29 mouse cellular contexts compared by ENCODE assay signal in genomic region chr1:93144176-93144575, GRCm38 (mm10). TPM values are rescaled to one million over a fixed set of nuclear protein-coding genes. Genes with fewer than 3 reads are reported as not detected.
DNase-seq lines count a peak whose midpoint lies in the region; ATAC-seq and TF ChIP-seq lines count a peak whose summit lies in the region.
"Had no signal": no experiment of that assay in that cellular context is flagged by ENCODE, and none has a peak within 500 bp of the region (broad histone marks: within the 10 kb centered on the region; RNA-seq: fewer than 3 reads in every experiment).

No protein-coding gene starts in this region.

- no peak for TF ChIP-seq CTCF in hindbrain, postnatal 0 days (IDR thresholded peaks at IDR 0.05; ENCODE audit: low read depth)
- TF ChIP-seq CTCF in lung, postnatal 0 days (IDR thresholded peaks at IDR 0.05) = no peak

- WGBS in hindbrain, postnatal 0 days = 54% methylated on average over 9 of the region's 9 CpGs
- 76% methylated on average over 9 of the region's 9 CpGs for WGBS in hindbrain, embryonic 13.5 days
- WGBS in lung, postnatal 0 days = 79% methylated on average over 9 of the region's 9 CpGs

- peak; percentile 58 for ATAC-seq in hindbrain, postnatal 0 days
- ATAC-seq in hindbrain, embryonic 13.5 days (ENCODE audit: low FRiP score) = no peak; the same call in 1 of the 2 replicates
- ATAC-seq in lung, postnatal 0 days = no peak

- TF ChIP-seq EP300 in lung, postnatal 0 days (IDR thresholded peaks at IDR 0.05) = no peak

- H3K9ac ChIP-seq in hindbrain, postnatal 0 days (replicated peaks; ENCODE audit: low read length) = no peak overlapping the region
- H3K9ac ChIP-seq in hindbrain, embryonic 13.5 days = no peak overlapping the region
- H3K9ac ChIP-seq in lung, postnatal 0 days (replicated peaks; ENCODE audit: low read depth) = no peak overlapping the region
- H3K9ac ChIP-seq: embryonic facial prominence, embryonic 13.5 days; forebrain, embryonic 12.5 days; kidney, embryonic 15.5 days; liver, embryonic 13.5 days; neural tube, embryonic 15.5 days had no signal

- no peak overlapping the region for H3K27ac ChIP-seq in hindbrain, postnatal 0 days
- no peak overlapping the region for H3K27ac ChIP-seq in hindbrain, embryonic 13.5 days
- H3K27ac ChIP-seq in lung, postnatal 0 days (ENCODE audit: low read length) = no peak overlapping the region
- H3K27ac ChIP-seq: embryonic facial prominence, embryonic 13.5 days; forebrain, embryonic 12.5 days; kidney, embryonic 15.5 days; liver, embryonic 13.5 days; neural tube, embryonic 15.5 days had no signal

- H3K9me3 ChIP-seq in hindbrain, postnatal 0 days (ENCODE audit: low read length) = no peaks in the 10 kb centered on the region
- H3K9me3 ChIP-seq in hindbrain, embryonic 13.5 days = no peaks in the 10 kb centered on the region
- H3K9me3 ChIP-seq in lung, postnatal 0 days (ENCODE audit: low read length) = no peaks in the 10 kb centered on the region
- H3K9me3 ChIP-seq: embryonic facial prominence, embryonic 13.5 days; forebrain, embryonic 12.5 days; kidney, embryonic 15.5 days; liver, embryonic 13.5 days; neural tube, embryonic 15.5 days had no signal

- H3K36me3 ChIP-seq in hindbrain, postnatal 0 days (ENCODE audit: insufficient read depth, low read length) = no peaks in the 10 kb centered on the region
- H3K36me3 ChIP-seq in hindbrain, embryonic 13.5 days = no peaks in the 10 kb centered on the region
- H3K36me3 ChIP-seq in lung, postnatal 0 days (ENCODE audit: insufficient read depth, low read length) = no peaks in the 10 kb centered on the region
- H3K36me3 ChIP-seq: embryonic facial prominence, embryonic 13.5 days; forebrain, embryonic 12.5 days; kidney, embryonic 15.5 days; liver, embryonic 13.5 days; neural tube, embryonic 15.5 days had no signal

- H3K4me3 ChIP-seq in hindbrain, postnatal 0 days (ENCODE audit: low read length) = no peak overlapping the region
- H3K4me3 ChIP-seq in hindbrain, embryonic 13.5 days = no peak overlapping the region
- H3K4me3 ChIP-seq in lung, postnatal 0 days (ENCODE audit: low read depth, low read length) = no peak overlapping the region
- H3K4me3 ChIP-seq: embryonic facial prominence, embryonic 13.5 days; erythroblast, embryonic 14.5 days; forebrain, embryonic 12.5 days; kidney, embryonic 15.5 days; liver, embryonic 13.5 days; neural tube, embryonic 15.5 days had no signal

- no peaks in the 10 kb centered on the region for H3K4me1 ChIP-seq in hindbrain, postnatal 0 days (ENCODE audit: insufficient read depth, low read length)
- no peaks in the 10 kb centered on the region for H3K4me1 ChIP-seq in hindbrain, embryonic 13.5 days (replicated peaks)
- H3K4me1 ChIP-seq in lung, postnatal 0 days (ENCODE audit: insufficient read depth, low read depth, low read length) = no peaks in the 10 kb centered on the region
- H3K4me1 ChIP-seq: embryonic facial prominence, embryonic 13.5 days; forebrain, embryonic 12.5 days; kidney, embryonic 15.5 days; liver, embryonic 13.5 days; neural tube, embryonic 15.5 days had no signal

- DNase-seq in cerebellum, postnatal 10 days = peak; percentile 39 to 66
- DNase-seq in cerebellum, adult 18-20 months = no peak
- peak; percentile 39 for DNase-seq in hindbrain, postnatal 0 days (ENCODE audit: low spot score)
- DNase-seq in heart, adult 9 months (ENCODE audit: low spot score in 2 of 2) = peak; percentile 32 to 40
- peak; percentile 66 to 72 for DNase-seq in heart, postnatal 10 days
- DNase-seq in lung, postnatal 0 days (ENCODE audit: low spot score) = no peak
- no peak for DNase-seq in thymus, adult 18-20 months
- DNase-seq: adrenal gland, postnatal 36 days; cerebellum, adult 11 months; cerebellum, postnatal 36 days; embryo, embryonic 11 days; kidney, adult 11 months; kidney, postnatal 36 days; layer of hippocampus, postnatal 36 days; liver, embryonic 13.5 days; lung, adult 2 months had no signal

- intact Hi-C loops in heart, postnatal 10 days (cut with DNase I) = no loop called here

- H3K27me3 ChIP-seq in hindbrain, postnatal 0 days (ENCODE audit: insufficient read depth, low read length) = no peaks in the 10 kb centered on the region
- H3K27me3 ChIP-seq in hindbrain, embryonic 13.5 days = no peaks in the 10 kb centered on the region
- no peaks in the 10 kb centered on the region for H3K27me3 ChIP-seq in lung, postnatal 0 days (replicated peaks; ENCODE audit: insufficient read depth, low read length)
- H3K27me3 ChIP-seq: embryonic facial prominence, embryonic 13.5 days; forebrain, embryonic 12.5 days; liver, embryonic 13.5 days; neural tube, embryonic 15.5 days had no signal

- no peak overlapping the region for H3K4me2 ChIP-seq in hindbrain, postnatal 0 days (ENCODE audit: low read depth, low read length)
- H3K4me2 ChIP-seq in hindbrain, embryonic 13.5 days = no peak overlapping the region
- no peak overlapping the region for H3K4me2 ChIP-seq in lung, postnatal 0 days (replicated peaks; ENCODE audit: low read depth, low read length)
- H3K4me2 ChIP-seq: embryonic facial prominence, embryonic 13.5 days; forebrain, embryonic 12.5 days; kidney, embryonic 15.5 days; liver, embryonic 13.5 days; neural tube, embryonic 15.5 days had no signal

RNA-seq across cellular contexts. Expression of gene Agxt, which starts 9.1 kb away (rescaled TPM):
- not detected in 2 replicates for total RNA-seq in hindbrain, postnatal 0 days (2014; rRNA removed)
- not detected in 2 replicates for polyA plus RNA-seq in hindbrain, postnatal 0 days (2015; fragmentation: Nextera tagmentation; extraction: Ambion mirVana)
- not detected in 2 replicates for polyA plus RNA-seq in hindbrain, embryonic 13.5 days (2015; fragmentation: Nextera tagmentation; extraction: Ambion mirVana)
- not detected for total RNA-seq in heart, postnatal 10 days (2021)
- 0.08 and 0.10 TPM in 2 replicates for polyA plus RNA-seq in lung, postnatal 0 days (2015; fragmentation: Nextera tagmentation; extraction: Ambion mirVana)
- total RNA-seq: adrenal gland, postnatal 36 days; gastrocnemius, adult 8-10 months; hematopoietic stem cell, adult 5-6 weeks; layer of hippocampus, adult 8-10 months; layer of hippocampus, postnatal 36 days; left cerebral cortex, postnatal 10 days; megakaryocyte, adult 5-6 weeks had no signal
- polyA plus RNA-seq: embryonic facial prominence, embryonic 13.5 days; forebrain, embryonic 12.5 days; gonadal fat pad, adult 2 months; limb, embryonic 14.5 days; lung, adult 2 months; neural tube, embryonic 15.5 days had no signal

RNA-seq across cellular contexts. Expression of gene 2310007B03Rik, which starts 16.6 kb away (rescaled TPM):
- 0.05 and 0.83 TPM in 2 replicates for total RNA-seq in hindbrain, postnatal 0 days (2014; rRNA removed)
- polyA plus RNA-seq in hindbrain, postnatal 0 days (2015; fragmentation: Nextera tagmentation; extraction: Ambion mirVana) = 0.11 and 0.16 TPM in 2 replicates
- polyA plus RNA-seq in hindbrain, embryonic 13.5 days (2015; fragmentation: Nextera tagmentation; extraction: Ambion mirVana) = 0.29 and 0.30 TPM in 2 replicates
- total RNA-seq in heart, postnatal 10 days (2021) = not detected
- polyA plus RNA-seq in lung, postnatal 0 days (2015; fragmentation: Nextera tagmentation; extraction: Ambion mirVana) = 65.3 and 73.6 TPM in 2 replicates
- total RNA-seq: adrenal gland, postnatal 36 days; gastrocnemius, adult 8-10 months; hematopoietic stem cell, adult 5-6 weeks; layer of hippocampus, adult 8-10 months; layer of hippocampus, postnatal 36 days; left cerebral cortex, postnatal 10 days; megakaryocyte, adult 5-6 weeks had no signal
- polyA plus RNA-seq: erythroblast, embryonic 14.5 days had no signal

RNA-seq across cellular contexts. Expression of gene Crocc2, which starts 24.3 kb away (rescaled TPM):
- 1.1 and 1.3 TPM in 2 replicates for total RNA-seq in hindbrain, postnatal 0 days (2014; rRNA removed)
- 0.48 and 0.63 TPM in 2 replicates for polyA plus RNA-seq in hindbrain, postnatal 0 days (2015; fragmentation: Nextera tagmentation; extraction: Ambion mirVana)
- polyA plus RNA-seq in hindbrain, embryonic 13.5 days (2015; fragmentation: Nextera tagmentation; extraction: Ambion mirVana) = 0.19 and 0.38 TPM in 2 replicates
- total RNA-seq in heart, postnatal 10 days (2021) = under 1 TPM; 0.19 to 0.37 TPM
- 1.3 TPM in 2 replicates for polyA plus RNA-seq in lung, postnatal 0 days (2015; fragmentation: Nextera tagmentation; extraction: Ambion mirVana)
- total RNA-seq: gastrocnemius, adult 8-10 months; megakaryocyte, adult 5-6 weeks had no signal
- polyA plus RNA-seq: erythroblast, embryonic 14.5 days; liver, embryonic 13.5 days had no signal

RNA-seq across cellular contexts. Expression of gene Kif1a, which starts 42.4 kb away (rescaled TPM):
- 600 and 696 TPM in 2 replicates for total RNA-seq in hindbrain, postnatal 0 days (2014; rRNA removed)
- polyA plus RNA-seq in hindbrain, postnatal 0 days (2015; fragmentation: Nextera tagmentation; extraction: Ambion mirVana) = 651 and 675 TPM in 2 replicates
- polyA plus RNA-seq in hindbrain, embryonic 13.5 days (2015; fragmentation: Nextera tagmentation; extraction: Ambion mirVana) = 340 and 349 TPM in 2 replicates
- 1 to 10 TPM; 3.1 to 3.4 TPM for total RNA-seq in heart, postnatal 10 days (2021)
- polyA plus RNA-seq in lung, postnatal 0 days (2015; fragmentation: Nextera tagmentation; extraction: Ambion mirVana) = 3.2 and 4.4 TPM in 2 replicates
- total RNA-seq: hematopoietic stem cell, adult 5-6 weeks; megakaryocyte, adult 5-6 weeks had no signal

Comparison
In these comparisons a context has a peak if more than half of its experiments do, and no peak if none do; other contexts are left out.
1. DNase-seq: peak in cerebellum, postnatal 10 days (2 of 2), hindbrain, postnatal 0 days (single experiment), heart, adult 9 months (2 of 2) and heart, postnatal 10 days (2 of 2); none in cerebellum, adult 18-20 months (0 of 2), lung, postnatal 0 days (single experiment) and thymus, adult 18-20 months (0 of 2).
2. RNA of gene 2310007B03Rik, which starts 16.6 kb away (polyA plus RNA-seq): 65.3 to 73.6 TPM in lung, postnatal 0 days; 0.29 to 0.30 TPM in hindbrain, embryonic 13.5 days and 0.11 to 0.16 TPM in hindbrain, postnatal 0 days; every median in the first group is over 10 times any median in the second.